Mouse (Mus musculus): ENCODE data around the gene 1110032A03Rik. TPM values are rescaled to one million over a fixed set of nuclear protein-coding genes. Genes with fewer than 3 reads are reported as not detected.

1110032A03Rik gene
- polyA plus RNA-seq, 1 experiment from 2014 or later: 46.3 TPM

DNA sequence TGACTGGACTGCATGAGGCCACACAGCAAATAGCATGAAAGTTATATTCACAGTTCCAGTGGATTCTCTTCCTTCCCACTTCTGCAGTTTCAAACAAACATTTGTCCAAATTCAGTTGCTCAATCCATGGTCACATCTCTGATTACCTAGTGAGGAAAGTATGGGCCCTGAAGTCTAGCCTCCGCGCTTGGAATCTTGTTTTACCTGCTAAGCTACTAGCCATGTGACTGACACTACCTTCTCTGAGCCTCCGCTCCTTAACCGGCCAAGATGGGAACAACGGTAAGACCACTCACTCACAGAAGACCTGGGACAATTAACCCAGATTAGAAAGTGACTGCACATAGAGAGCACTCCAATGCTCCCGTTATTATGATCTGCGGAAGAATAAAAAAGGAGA lies 29.5 kb downstream of the 1110032A03Rik start:
- Histone ChIP-seq H3K4me2 (ENCODE audit: low read depth, low read length) (peak overlapping the region; percentile 57), H3K9ac (ENCODE audit: low read length) (peak overlapping the region; percentile 69), H3K27me3 (ENCODE audit: control insufficient read depth, insufficient read depth, low read depth, low read length) (no peaks in the 10 kb centered on the region), H3K4me3 (ENCODE audit: low read length) (peak overlapping the region; percentile 53), H3K27ac (ENCODE audit: low read length) (peak overlapping the region; percentile 94), H3K4me1 (replicated peaks; ENCODE audit: control insufficient read depth, insufficient read depth, low read length) (peaks cover 10% of the 10 kb centered on the region), H3K36me3 (ENCODE audit: control insufficient read depth, insufficient read depth, low read length) (no peaks in the 10 kb centered on the region), H3K9me3 (ENCODE audit: control insufficient read depth, low read length) (no peaks in the 10 kb centered on the region)
- WGBS: 15% methylated on average over 7 of the region's 7 CpGs
- ATAC-seq (ENCODE audit: low read depth): peak; percentile 83

DNA sequence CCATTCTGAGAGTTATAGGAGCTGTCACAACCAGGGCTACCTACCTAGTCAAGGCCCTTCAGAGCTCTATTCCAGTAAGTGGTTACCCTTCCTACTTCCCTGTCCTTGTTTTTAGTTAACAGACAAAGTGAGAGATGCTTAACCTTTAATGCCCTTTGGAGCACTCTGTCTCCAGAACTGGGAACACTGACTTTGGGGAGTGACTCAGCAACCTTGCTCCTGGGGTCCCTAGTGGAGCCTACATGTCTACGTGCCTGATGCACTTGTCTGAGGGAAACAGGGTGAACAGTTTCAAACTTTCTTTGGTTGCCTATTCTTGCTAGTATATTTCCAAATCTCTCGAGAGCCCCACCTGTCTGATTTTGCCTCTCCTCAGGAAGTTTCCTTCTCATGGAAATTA lies 32.6 kb downstream of the 1110032A03Rik start:
- H3K4me1 ChIP-seq (replicated peaks; ENCODE audit: control insufficient read depth, insufficient read depth, low read length): peaks cover 12% of the 10 kb centered on the region
- no peaks in the 10 kb centered on the region for H3K36me3 ChIP-seq (ENCODE audit: control insufficient read depth, insufficient read depth, low read length)
- no peak for ATAC-seq (ENCODE audit: low read depth)
- no peak overlapping the region for H3K4me2 ChIP-seq (ENCODE audit: low read depth, low read length)
- H3K9ac ChIP-seq (ENCODE audit: low read length): no peak overlapping the region
- no peaks in the 10 kb centered on the region for H3K27me3 ChIP-seq (ENCODE audit: control insufficient read depth, insufficient read depth, low read depth, low read length)
- H3K4me3 ChIP-seq (ENCODE audit: low read length): no peak overlapping the region
- no peaks in the 10 kb centered on the region for H3K9me3 ChIP-seq (ENCODE audit: control insufficient read depth, low read length)
- 76% methylated on average over 2 of the region's 2 CpGs for WGBS
- H3K27ac ChIP-seq (ENCODE audit: low read length): no peak overlapping the region

DNA sequence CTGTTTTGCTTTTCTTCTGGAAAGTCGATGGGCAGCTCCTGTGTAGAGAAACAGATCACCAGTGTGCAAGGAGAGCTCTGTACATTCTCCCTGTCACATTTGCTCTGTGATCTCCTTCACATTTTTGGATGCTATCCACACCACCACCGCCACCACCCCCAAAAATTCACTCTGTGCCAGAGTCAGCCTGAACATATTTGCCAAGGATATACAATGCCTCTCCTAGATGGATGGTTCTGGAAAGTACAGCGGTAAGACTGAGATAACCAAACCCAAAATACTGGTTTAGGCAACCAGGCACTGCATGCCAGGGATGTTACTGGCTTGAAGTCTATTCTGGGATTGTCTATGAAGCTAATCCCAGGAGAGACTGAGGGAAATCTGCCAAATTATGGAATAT lies 33.1 kb downstream of the 1110032A03Rik start:
- no peak overlapping the region for H3K4me2 ChIP-seq (ENCODE audit: low read depth, low read length)
- H3K9me3 ChIP-seq (ENCODE audit: control insufficient read depth, low read length): no peaks in the 10 kb centered on the region
- H3K9ac ChIP-seq (ENCODE audit: low read length): no peak overlapping the region
- H3K4me1 ChIP-seq (replicated peaks; ENCODE audit: control insufficient read depth, insufficient read depth, low read length): peaks cover 12% of the 10 kb centered on the region
- no peak for ATAC-seq (ENCODE audit: low read depth)
- no peak overlapping the region for H3K4me3 ChIP-seq (ENCODE audit: low read length)
- no peaks in the 10 kb centered on the region for H3K36me3 ChIP-seq (ENCODE audit: control insufficient read depth, insufficient read depth, low read length)
- H3K27ac ChIP-seq (ENCODE audit: low read length): no peak overlapping the region
- no peaks in the 10 kb centered on the region for H3K27me3 ChIP-seq (ENCODE audit: control insufficient read depth, insufficient read depth, low read depth, low read length)
- WGBS: 63% methylated on average over 3 of the region's 3 CpGs

DNA sequence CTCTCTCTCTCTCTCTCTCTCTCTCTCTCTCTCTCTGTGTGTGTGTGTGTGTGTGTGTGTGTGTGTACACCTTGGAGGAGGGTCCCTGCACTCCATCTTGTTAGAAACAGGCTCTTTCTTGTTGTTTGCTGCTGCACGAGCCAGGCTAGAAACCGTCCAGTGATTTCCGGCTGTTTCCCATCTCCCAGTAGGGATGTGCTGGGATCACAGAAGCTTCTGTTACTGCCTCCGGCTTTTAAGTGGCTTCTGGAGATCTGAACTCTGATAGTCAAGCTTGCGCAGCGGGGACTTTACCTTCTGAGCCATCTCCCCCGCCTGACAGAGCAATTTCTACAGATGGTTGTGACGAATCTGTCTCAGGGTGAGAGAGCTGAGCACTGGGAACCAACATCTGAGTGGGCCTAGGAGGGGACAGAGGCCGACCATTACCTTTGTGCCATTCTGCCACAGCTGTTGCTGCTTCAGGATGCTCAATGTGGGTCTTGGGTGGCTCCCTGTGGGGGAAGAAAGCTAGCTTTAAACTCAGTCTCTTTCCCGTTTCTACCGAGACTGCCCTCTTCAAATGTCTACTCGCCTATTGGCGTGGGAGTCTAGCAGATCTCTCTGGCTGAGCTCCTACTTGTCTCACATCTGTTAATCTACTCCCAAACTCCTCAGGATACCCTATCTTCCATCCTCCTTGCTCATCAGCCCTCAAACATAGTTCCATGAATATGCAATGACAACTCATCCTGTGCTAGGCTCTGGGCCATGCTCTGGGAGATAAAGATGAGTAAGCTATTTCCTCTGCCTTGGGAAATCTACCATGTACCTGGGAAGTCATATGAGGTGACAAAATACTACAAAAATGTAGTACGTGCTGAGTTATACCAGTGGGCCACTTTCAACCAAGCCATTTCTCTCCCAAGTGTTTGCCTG lies 34.2 kb downstream of the 1110032A03Rik start:
- Histone ChIP-seq H3K4me1 (replicated peaks; ENCODE audit: control insufficient read depth, insufficient read depth, low read length) (peaks cover 7% of the 10 kb centered on the region), H3K4me2 (ENCODE audit: low read depth, low read length) (no peak overlapping the region), H3K27ac (ENCODE audit: low read length) (no peak overlapping the region), H3K9ac (ENCODE audit: low read length) (no peak overlapping the region), H3K36me3 (ENCODE audit: control insufficient read depth, insufficient read depth, low read length) (no peaks in the 10 kb centered on the region), H3K9me3 (ENCODE audit: control insufficient read depth, low read length) (no peaks in the 10 kb centered on the region), H3K4me3 (ENCODE audit: low read length) (no peak overlapping the region), H3K27me3 (ENCODE audit: control insufficient read depth, insufficient read depth, low read depth, low read length) (no peaks in the 10 kb centered on the region)
- 82% methylated on average over 14 of the region's 14 CpGs for WGBS
- ATAC-seq (ENCODE audit: low read depth): no peak

DNA sequence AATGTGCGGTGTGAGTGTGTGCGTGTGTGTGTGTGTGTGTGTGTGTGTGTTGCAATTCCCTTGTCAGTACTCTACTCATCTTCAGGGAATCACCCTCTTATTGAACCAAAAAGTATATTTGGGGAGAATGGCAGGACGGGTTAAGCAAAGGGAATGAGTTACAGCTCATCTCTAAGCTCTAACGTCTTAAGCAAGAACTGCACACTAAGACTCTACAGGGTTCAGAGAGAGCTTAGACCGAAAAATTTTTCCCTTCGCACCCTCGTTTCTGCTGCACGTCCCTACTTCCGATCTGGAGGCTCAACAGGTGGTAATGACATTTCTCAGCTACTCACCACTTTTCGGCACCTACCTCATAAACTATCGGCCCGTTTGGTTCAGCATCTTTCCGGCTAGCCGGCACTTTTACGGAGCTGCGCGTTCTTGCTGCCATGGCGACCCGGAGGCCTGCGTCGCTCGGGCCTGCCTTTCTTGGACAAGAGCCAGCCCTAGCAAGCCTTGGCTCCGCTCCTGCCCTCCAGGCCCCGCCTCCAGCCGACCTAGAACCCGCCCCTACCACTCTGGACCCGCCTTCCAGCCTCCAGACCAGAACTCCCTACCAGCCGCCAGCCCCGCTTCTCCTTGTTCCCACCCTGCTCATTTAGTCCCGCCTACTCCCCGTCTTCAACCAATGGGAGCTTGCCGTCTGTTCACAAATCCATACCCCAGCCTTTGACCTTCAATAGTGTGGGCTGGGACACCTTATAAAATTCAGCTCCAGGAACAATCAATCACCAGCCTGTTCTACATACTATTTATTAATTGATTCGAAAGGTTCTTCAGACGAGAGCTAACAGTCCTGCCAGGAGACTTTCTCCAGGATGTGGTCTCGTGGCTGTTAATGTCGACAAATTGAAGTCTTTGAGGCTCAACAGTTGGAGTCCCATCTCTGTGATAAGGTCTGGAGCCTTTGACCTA lies 36.1 kb downstream of the 1110032A03Rik start, which contains the start of gene Dixdc1:
Gene Dixdc1, minus strand, starts transcription at position 604 of the 957 bp plus-strand sequence.
- H3K4me2 ChIP-seq (ENCODE audit: low read depth, low read length): peak within 1 kb of the TSS; percentile 65
- no peak within 1 kb of the TSS for H3K27ac ChIP-seq (ENCODE audit: low read length)
- H3K9ac ChIP-seq (ENCODE audit: low read length): 0 out of 2 replicates have a peak within 1 kb of the TSS, but pooled peaks have one; percentile 18
- H3K27me3 ChIP-seq (ENCODE audit: control insufficient read depth, insufficient read depth, low read depth, low read length): no peaks in the 10 kb centered on the region
- H3K36me3 ChIP-seq (ENCODE audit: control insufficient read depth, insufficient read depth, low read length): no peaks in the 10 kb centered on the region
- 11% methylated on average over 36 of the region's 36 CpGs for WGBS
- no peaks in the 10 kb centered on the region for H3K9me3 ChIP-seq (ENCODE audit: control insufficient read depth, low read length)
- peak within 1 kb of the TSS; percentile 42 for H3K4me3 ChIP-seq (ENCODE audit: low read length)
- H3K4me1 ChIP-seq (replicated peaks; ENCODE audit: control insufficient read depth, insufficient read depth, low read length): peaks cover 7% of the 10 kb centered on the region
- ATAC-seq (ENCODE audit: low read depth): peak; percentile 99

GRCm38 (mm10) chr9:50734989-50735388 lies 40.3 kb downstream of the 1110032A03Rik start:
- 4% methylated on average over 9 of the region's 9 CpGs for WGBS
- H3K4me2 ChIP-seq (ENCODE audit: low read depth, low read length): no peak overlapping the region

GRCm38 (mm10) chr9:50732560-50732959 lies 42.8 kb downstream of the 1110032A03Rik start:
- whole genome bisulfite sequencing: 14% methylated on average over 4 of the region's 4 CpGs
- no peak for ATAC-seq (ENCODE audit: low read depth)
- Histone ChIP-seq H3K9me3 (ENCODE audit: control insufficient read depth, low read length) (no peaks in the 10 kb centered on the region), H3K4me1 (replicated peaks; ENCODE audit: control insufficient read depth, insufficient read depth, low read length) (no peaks in the 10 kb centered on the region), H3K4me3 (ENCODE audit: low read length) (no peak overlapping the region), H3K36me3 (ENCODE audit: control insufficient read depth, insufficient read depth, low read length) (no peaks in the 10 kb centered on the region), H3K27me3 (ENCODE audit: control insufficient read depth, insufficient read depth, low read depth, low read length) (no peaks in the 10 kb centered on the region), H3K27ac (ENCODE audit: low read length) (no peak overlapping the region), H3K9ac (ENCODE audit: low read length) (no peak overlapping the region), H3K4me2 (ENCODE audit: low read depth, low read length) (no peak overlapping the region)

More at GRCm38 (mm10) chr9:50734989-50735388, 40.3 kb downstream of the 1110032A03Rik start:
- Histone ChIP-seq H3K27me3 (ENCODE audit: control insufficient read depth, insufficient read depth, low read depth, low read length) (no peaks in the 10 kb centered on the region), H3K4me3 (ENCODE audit: low read length) (no peak overlapping the region), H3K9me3 (ENCODE audit: control insufficient read depth, low read length) (no peaks in the 10 kb centered on the region), H3K4me1 (replicated peaks; ENCODE audit: control insufficient read depth, insufficient read depth, low read length) (peaks cover 7% of the 10 kb centered on the region), H3K9ac (ENCODE audit: low read length) (no peak overlapping the region), H3K27ac (ENCODE audit: low read length) (no peak overlapping the region), H3K36me3 (ENCODE audit: control insufficient read depth, insufficient read depth, low read length) (no peaks in the 10 kb centered on the region)
- no peak for ATAC-seq (ENCODE audit: low read depth)

GRCm38 (mm10) chr9:50729600-50729999 lies 45.7 kb downstream of the 1110032A03Rik start:
- peaks cover 13% of the 10 kb centered on the region; the same call in 1 of the 2 replicates for H3K4me1 ChIP-seq (replicated peaks; ENCODE audit: control insufficient read depth, insufficient read depth, low read length)
- no peaks in the 10 kb centered on the region for H3K27me3 ChIP-seq (ENCODE audit: control insufficient read depth, insufficient read depth, low read depth, low read length)
- H3K9ac ChIP-seq (ENCODE audit: low read length): no peak overlapping the region
- no peak for ATAC-seq (ENCODE audit: low read depth)
- 27% methylated on average over 4 of the region's 4 CpGs for WGBS
- H3K4me3 ChIP-seq (ENCODE audit: low read length): no peak overlapping the region
- no peaks in the 10 kb centered on the region for H3K36me3 ChIP-seq (ENCODE audit: control insufficient read depth, insufficient read depth, low read length)
- no peak overlapping the region for H3K27ac ChIP-seq (ENCODE audit: low read length)
- no peaks in the 10 kb centered on the region for H3K9me3 ChIP-seq (ENCODE audit: control insufficient read depth, low read length)
- no peak overlapping the region for H3K4me2 ChIP-seq (ENCODE audit: low read depth, low read length)

All from lung, embryonic 16.5 days (tissue).